Mouse (Mus musculus): ENCODE results near the gene Fam168b. TPM values are rescaled to one million over a fixed set of nuclear protein-coding genes. Genes with fewer than 3 reads are reported as not detected.
A peak's percentile ranks its signal among the peaks of the same experiment; 100 is the strongest.

Gene Fam168b
- polyA plus RNA-seq, 1 experiment from 2014 or later, result 124 TPM

- Histone ChIP-seq H3K27me3 (no peaks in the 10 kb centered on the region), H3K9ac (0 out of 2 replicates have a peak overlapping the region, but pooled peaks have one; percentile 19), H3K4me2 (no peak overlapping the region), H3K4me1 (replicated peaks) (peaks cover 68% of the 10 kb centered on the region), H3K36me3 (peaks cover 49% of the 10 kb centered on the region), H3K9me3 (no peaks in the 10 kb centered on the region), H3K4me3 (no peak overlapping the region), H3K27ac (no peak overlapping the region)
- ATAC-seq (ENCODE audit: low FRiP score), result 0 out of 2 replicates have a peak, but pooled peaks have one; percentile 6
- WGBS, result 60% methylated on average over 7 of the region's 7 CpGs
Observed at GRCm38 (mm10) chr1:34804863-34805262, 38.0 kb downstream of the Fam168b start.

- H3K27me3 ChIP-seq, result no peaks in the 10 kb centered on the region
- ATAC-seq (ENCODE audit: low FRiP score), result peak; percentile 27
- peak overlapping the region; percentile 94 for H3K27ac ChIP-seq
- peak overlapping the region; percentile 72 for H3K4me3 ChIP-seq
- H3K36me3 ChIP-seq, result peaks cover 24% of the 10 kb centered on the region
- H3K9ac ChIP-seq, result peak overlapping the region; percentile 86
- 29% methylated on average over 7 of the region's 7 CpGs for WGBS
- no peaks in the 10 kb centered on the region for H3K9me3 ChIP-seq
- H3K4me2 ChIP-seq, result peak overlapping the region; percentile 73
- peaks cover 65% of the 10 kb centered on the region for H3K4me1 ChIP-seq (replicated peaks)
Observed at GRCm38 (mm10) chr1:34802290-34802642, 40.6 kb downstream of the Fam168b start.

GRCm38 (mm10) chr1:34801616-34802289 lies 41.1 kb downstream of the Fam168b start:
- Histone ChIP-seq H3K36me3 (peaks cover 21% of the 10 kb centered on the region), H3K4me2 (peak overlapping the region; percentile 73), H3K27ac (peak overlapping the region; percentile 94), H3K9ac (peak overlapping the region; percentile 86), H3K9me3 (no peaks in the 10 kb centered on the region), H3K4me3 (peak overlapping the region; percentile 72), H3K27me3 (no peaks in the 10 kb centered on the region), H3K4me1 (replicated peaks) (peaks cover 60% of the 10 kb centered on the region)
- ATAC-seq (ENCODE audit: low FRiP score), result peak; percentile 85
- WGBS, result under 1% methylated on average over 46 of the region's 47 CpGs

GRCm38 (mm10) chr1:34799140-34799539 lies 43.7 kb downstream of the Fam168b start:
- Histone ChIP-seq H3K4me2 (no peak overlapping the region), H3K4me1 (replicated peaks) (peaks cover 35% of the 10 kb centered on the region), H3K27ac (no peak overlapping the region), H3K27me3 (no peaks in the 10 kb centered on the region), H3K4me3 (no peak overlapping the region), H3K9ac (no peak overlapping the region), H3K36me3 (peaks cover 5% of the 10 kb centered on the region; the same call in 1 of the 2 replicates), H3K9me3 (no peaks in the 10 kb centered on the region)
- ATAC-seq (ENCODE audit: low FRiP score), result no peak
- 88% methylated on average over 2 of the region's 2 CpGs for WGBS

GRCm38 (mm10) chr1:34793304-34794300 lies 49.3 kb downstream of the Fam168b start:
- H3K9ac ChIP-seq, result no peak overlapping the region
- peak; percentile 69 for ATAC-seq (ENCODE audit: low FRiP score)
- H3K4me2 ChIP-seq, result no peak overlapping the region
- H3K9me3 ChIP-seq, result no peaks in the 10 kb centered on the region
- H3K27me3 ChIP-seq, result no peaks in the 10 kb centered on the region
- WGBS, result 68% methylated on average over 19 of the region's 19 CpGs
- no peak overlapping the region for H3K4me3 ChIP-seq
- peaks cover 11% of the 10 kb centered on the region for H3K4me1 ChIP-seq (replicated peaks)
- peaks cover 3% of the 10 kb centered on the region; the same call in 1 of the 2 replicates for H3K36me3 ChIP-seq
- H3K27ac ChIP-seq, result peak overlapping the region; percentile 62

GRCm38 (mm10) chr1:34783538-34784161 lies 59.2 kb downstream of the Fam168b start:
- Histone ChIP-seq H3K4me3 (no peak overlapping the region), H3K9ac (no peak overlapping the region), H3K4me2 (no peak overlapping the region), H3K4me1 (replicated peaks) (peaks cover 4% of the 10 kb centered on the region; the same call in 1 of the 2 replicates), H3K36me3 (no peaks in the 10 kb centered on the region), H3K27me3 (no peaks in the 10 kb centered on the region), H3K27ac (no peak overlapping the region), H3K9me3 (no peaks in the 10 kb centered on the region)
- WGBS, result 53% methylated on average over 6 of the region's 6 CpGs
- no peak for ATAC-seq (ENCODE audit: low FRiP score)

GRCm38 (mm10) chr1:34775870-34776269 lies 67.0 kb downstream of the Fam168b start:
- Histone ChIP-seq H3K27me3 (no peaks in the 10 kb centered on the region), H3K4me2 (no peak overlapping the region), H3K4me1 (replicated peaks) (no peaks in the 10 kb centered on the region), H3K9ac (no peak overlapping the region), H3K9me3 (no peaks in the 10 kb centered on the region), H3K27ac (no peak overlapping the region), H3K36me3 (peaks cover 3% of the 10 kb centered on the region; the same call in 1 of the 2 replicates), H3K4me3 (no peak overlapping the region)
- 92% methylated on average over 3 of the region's 3 CpGs for WGBS
- ATAC-seq (ENCODE audit: low FRiP score), result no peak

- no peak for ATAC-seq (ENCODE audit: low FRiP score)
- H3K4me1 ChIP-seq (replicated peaks), result peaks cover 17% of the 10 kb centered on the region
- WGBS, result 70% methylated on average over 6 of the region's 6 CpGs
- no peak overlapping the region for H3K4me3 ChIP-seq
- H3K9ac ChIP-seq, result no peak overlapping the region
- H3K9me3 ChIP-seq, result no peaks in the 10 kb centered on the region
- no peak overlapping the region for H3K4me2 ChIP-seq
- H3K36me3 ChIP-seq, result no peaks in the 10 kb centered on the region
- no peak overlapping the region for H3K27ac ChIP-seq
- no peaks in the 10 kb centered on the region for H3K27me3 ChIP-seq
Observed at GRCm38 (mm10) chr1:34768875-34769274, 74.0 kb downstream of the Fam168b start.

GRCm38 (mm10) chr1:34767851-34768250 lies 75.0 kb downstream of the Fam168b start:
- H3K9me3 ChIP-seq, result no peaks in the 10 kb centered on the region
- no peak for ATAC-seq (ENCODE audit: low FRiP score)
- H3K27ac ChIP-seq, result no peak overlapping the region
- no peak overlapping the region for H3K4me3 ChIP-seq
- peaks cover 17% of the 10 kb centered on the region for H3K4me1 ChIP-seq (replicated peaks)
- no peaks in the 10 kb centered on the region for H3K36me3 ChIP-seq
- no peak overlapping the region for H3K4me2 ChIP-seq
- 79% methylated on average over 4 of the region's 4 CpGs for WGBS
- H3K9ac ChIP-seq, result no peak overlapping the region
- no peaks in the 10 kb centered on the region for H3K27me3 ChIP-seq

- no peak overlapping the region for H3K27ac ChIP-seq
- no peaks in the 10 kb centered on the region for H3K36me3 ChIP-seq
- H3K9me3 ChIP-seq, result no peaks in the 10 kb centered on the region
- no peak for ATAC-seq (ENCODE audit: low FRiP score)
- H3K4me3 ChIP-seq, result no peak overlapping the region
- no peak overlapping the region for H3K9ac ChIP-seq
- no peaks in the 10 kb centered on the region for H3K27me3 ChIP-seq
- no peak overlapping the region for H3K4me2 ChIP-seq
- H3K4me1 ChIP-seq (replicated peaks), result peaks cover 17% of the 10 kb centered on the region
- WGBS, result 69% methylated on average over 1 of the region's 1 CpGs
Observed at GRCm38 (mm10) chr1:34766899-34767298, 76.0 kb downstream of the Fam168b start.
